Mouse (Mus musculus) heart, postnatal 4 days (tissue): ENCODE results near the gene Irgc1. TPM values are rescaled to one million over a fixed set of nuclear protein-coding genes. Genes with fewer than 3 reads are reported as not detected.

ENCODE experiments used
- DNase-seq: peaks from one replicate; pipeline ENCODE4 v3.0.0; 2021
- total RNA-seq, 2 experiments: library from RNA; stranded (reverse); gene quantifications; 2 replicates each; pipeline ENCODE4 v1.2.3; 2021

The Irgc1 gene
- total RNA-seq, 2 experiments from 2014 or later, result not detected

GRCm38 (mm10) chr7:24399256-24400081, 52.6 kb downstream of the Irgc1 start, which contains the start of gene Smg9:
TSS of gene Smg9 (plus strand) at chr7:24399619.
- peak; percentile 98 for DNase-seq

- DNase-seq, result no peak
These were observed 53.7 kb downstream of the Irgc1 start for GRCm38 (mm10) chr7:24398364-24398913.

- DNase-seq, result no peak
These were observed 55.3 kb downstream of the Irgc1 start for GRCm38 (mm10) chr7:24396832-24397231.

GRCm38 (mm10) chr7:24394475-24395161, 57.5 kb downstream of the Irgc1 start:
- no peak for DNase-seq

GRCm38 (mm10) chr7:24394054-24394453, 58.0 kb downstream of the Irgc1 start:
- DNase-seq, result no peak

- DNase-seq, result no peak
These were observed 60.4 kb downstream of the Irgc1 start for GRCm38 (mm10) chr7:24391687-24392086.

GRCm38 (mm10) chr7:24391077-24391476, 61.0 kb downstream of the Irgc1 start:
- DNase-seq, result no peak

- no peak for DNase-seq
These were observed 61.6 kb downstream of the Irgc1 start for GRCm38 (mm10) chr7:24390512-24390911.

GRCm38 (mm10) chr7:24389516-24390187, 62.4 kb downstream of the Irgc1 start:
- DNase-seq, result no peak

GRCm38 (mm10) chr7:24387059-24387556, 65.0 kb downstream of the Irgc1 start:
- peak; percentile 34 for DNase-seq

GRCm38 (mm10) chr7:24384827-24385226, 67.3 kb downstream of the Irgc1 start:
- peak; percentile 78 for DNase-seq

- DNase-seq, result no peak
These were observed 68.0 kb downstream of the Irgc1 start for GRCm38 (mm10) chr7:24384070-24384469.

GRCm38 (mm10) chr7:24382730-24383372, 69.2 kb downstream of the Irgc1 start:
- DNase-seq, result no peak

Other genes starting within 250 kb of the Irgc1 start
- gene Zfp111, start 240.9 kb downstream of the Irgc1 start, total RNA-seq, result 10 to 100 TPM in 1 of 2 experiments, 1 to 10 TPM in 1; 8.2 to 10.3 TPM
- gene Zfp109, start 214.7 kb downstream of the Irgc1 start, total RNA-seq, result 1 to 10 TPM; 1.1 to 1.2 TPM
- gene Zfp108, start 197.5 kb downstream of the Irgc1 start, total RNA-seq, result 1 to 10 TPM; 1.2 to 1.4 TPM
- gene Zfp93, start 181.9 kb downstream of the Irgc1 start, total RNA-seq, result 1 to 10 TPM; 3.7 to 4.8 TPM
- gene Zfp61, start 151.1 kb downstream of the Irgc1 start, total RNA-seq, result 1 to 10 TPM; 4.2 to 6.6 TPM
- gene Zfp94, start 135.6 kb downstream of the Irgc1 start, total RNA-seq, result 1 to 10 TPM; 1.0 to 1.8 TPM
- gene Tescl, start 118.4 kb downstream of the Irgc1 start, total RNA-seq, result under 1 TPM; 0.32 to 0.33 TPM
- not detected for gene Lypd5, start 103.1 kb downstream of the Irgc1 start, total RNA-seq
- 1 to 10 TPM; 1.0 TPM for gene Kcnn4, start 82.0 kb downstream of the Irgc1 start, total RNA-seq
- gene Smg9, start 52.7 kb downstream of the Irgc1 start, total RNA-seq, result 10 to 100 TPM; 15.0 to 15.5 TPM
- 10 to 100 TPM in 1 of 2 experiments, 1 to 10 TPM in 1; 6.4 to 10.4 TPM for gene Plaur, start 10.2 kb upstream of the Irgc1 start, total RNA-seq
- gene Cadm4, start 29.7 kb upstream of the Irgc1 start, total RNA-seq, result 10 to 100 TPM; 11.9 to 12.5 TPM
- gene Zfp428, start 54.7 kb upstream of the Irgc1 start, total RNA-seq, result 10 to 100 TPM; 17.3 to 18.5 TPM
- not detected for gene AC161166.1, start 60.2 kb upstream of the Irgc1 start, total RNA-seq
- 10 to 100 TPM; 16.7 to 17.2 TPM for gene Irgq, start 78.4 kb upstream of the Irgc1 start, total RNA-seq
- not detected for gene Pinlyp, start 93.8 kb upstream of the Irgc1 start, total RNA-seq
- 10 to 100 TPM; 42.0 to 43.9 TPM for gene Xrcc1, start 94.0 kb upstream of the Irgc1 start, total RNA-seq
- 10 to 100 TPM; 15.9 to 16.9 TPM for gene Ethe1, start 135.2 kb upstream of the Irgc1 start, total RNA-seq
- gene Zfp575, start 135.3 kb upstream of the Irgc1 start, total RNA-seq, result under 1 TPM; 0.27 to 0.33 TPM
- gene Phldb3, start 158.5 kb upstream of the Irgc1 start, total RNA-seq, result under 1 TPM; 0.57 to 0.61 TPM
- not detected for gene Lypd3, start 184.3 kb upstream of the Irgc1 start, total RNA-seq
- gene Tex101, start 224.4 kb upstream of the Irgc1 start, total RNA-seq, result not detected